Mouse (Mus musculus): ENCODE measurements at regions not wholly inside any gene's neighbourhood (a gene's known extent, or its start where the extent isn't known, plus 50 kb on each side); places are given as distances from the start of the nearest gene placed in this dataset.

DNA sequence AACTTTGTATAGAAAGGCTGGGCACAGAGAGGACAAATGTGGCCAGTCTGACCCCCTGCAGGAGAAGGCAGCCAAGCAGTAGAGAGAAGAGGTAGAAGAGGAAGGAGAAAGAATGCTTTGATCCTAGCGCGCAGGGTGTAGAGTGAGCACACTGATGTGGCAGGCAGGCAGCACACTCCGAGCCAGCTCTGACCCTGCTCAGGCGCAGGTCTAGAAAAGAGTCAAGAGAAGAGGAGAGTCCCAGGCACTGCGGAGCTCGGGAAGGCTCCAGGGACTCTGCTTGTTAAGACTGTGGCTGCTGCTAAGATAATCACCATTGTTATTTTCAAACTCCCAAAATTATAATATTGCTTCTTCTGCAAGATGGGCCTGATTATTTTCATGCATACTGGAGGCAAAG is 389.3 kb upstream of the Cited2 start:
- H3K36me3 ChIP-seq (ENCODE audit: control insufficient read depth, insufficient read depth, low read length) = no peaks in the 10 kb centered on the region
- peaks cover 7% of the 10 kb centered on the region; the same call in 1 of the 2 replicates for H3K4me1 ChIP-seq (replicated peaks; ENCODE audit: control insufficient read depth, insufficient read depth, low read length)
- ATAC-seq (ENCODE audit: low read depth) = peak; percentile 52; the same call in 1 of the 2 replicates
- H3K9ac ChIP-seq (ENCODE audit: low read length) = no peak overlapping the region
- H3K27me3 ChIP-seq (ENCODE audit: control insufficient read depth, insufficient read depth, low read depth, low read length) = no peaks in the 10 kb centered on the region
- 26% methylated on average over 6 of the region's 6 CpGs for WGBS
- no peak overlapping the region for H3K27ac ChIP-seq (ENCODE audit: low read length)
- H3K4me2 ChIP-seq (ENCODE audit: low read depth, low read length) = no peak overlapping the region
- H3K9me3 ChIP-seq (ENCODE audit: control insufficient read depth, low read length) = no peaks in the 10 kb centered on the region
- no peak overlapping the region for H3K4me3 ChIP-seq (ENCODE audit: low read length)

DNA sequence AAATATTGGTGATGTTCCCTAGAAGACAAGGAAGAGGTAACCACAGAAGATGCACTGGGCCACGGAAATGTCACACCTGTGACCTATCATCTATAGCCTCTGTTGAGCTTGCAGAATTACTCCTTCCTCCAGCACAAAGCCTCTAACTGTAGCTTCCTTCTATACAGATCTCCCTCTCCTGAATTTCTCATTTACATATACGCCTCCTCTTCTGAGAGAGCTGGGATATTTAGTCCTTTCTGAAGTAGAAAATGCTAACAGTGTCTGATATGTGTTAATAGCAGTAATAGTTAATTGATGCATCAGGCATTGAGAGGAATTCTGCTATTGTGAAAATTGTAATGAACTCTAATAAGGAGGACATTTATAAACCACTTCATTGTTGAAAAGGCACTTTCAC is 385.8 kb upstream of the Cited2 start:
- Histone ChIP-seq H3K4me3 (ENCODE audit: low read length) (no peak overlapping the region), H3K27ac (ENCODE audit: low read length) (no peak overlapping the region), H3K27me3 (ENCODE audit: control insufficient read depth, insufficient read depth, low read depth, low read length) (no peaks in the 10 kb centered on the region), H3K4me2 (ENCODE audit: low read depth, low read length) (no peak overlapping the region), H3K36me3 (ENCODE audit: control insufficient read depth, insufficient read depth, low read length) (no peaks in the 10 kb centered on the region), H3K9me3 (ENCODE audit: control insufficient read depth, low read length) (no peaks in the 10 kb centered on the region), H3K4me1 (replicated peaks; ENCODE audit: control insufficient read depth, insufficient read depth, low read length) (peaks cover 2% of the 10 kb centered on the region; the same call in 1 of the 2 replicates), H3K9ac (ENCODE audit: low read length) (no peak overlapping the region)
- ATAC-seq (ENCODE audit: low read depth) = no peak
- WGBS = 86% methylated on average over 2 of the region's 2 CpGs

DNA sequence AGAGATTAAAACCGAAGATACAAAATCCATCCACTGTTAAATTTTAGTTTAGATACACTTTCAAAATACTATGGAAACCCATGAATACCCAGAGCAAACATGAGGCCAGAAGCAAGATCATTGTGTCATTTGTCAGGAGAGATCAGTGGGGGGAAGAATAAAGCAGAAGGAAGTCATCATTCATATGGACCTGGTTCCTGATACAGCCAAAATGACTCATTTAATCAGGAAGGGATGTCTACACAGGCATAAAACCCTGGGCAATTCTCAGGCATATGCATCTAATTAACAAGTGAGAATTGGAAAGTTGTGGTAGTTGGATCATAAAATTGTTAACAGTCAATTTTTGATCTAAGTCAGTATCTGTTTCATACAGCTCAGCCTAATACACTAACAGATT is 379.2 kb upstream of the Cited2 start:
- Histone ChIP-seq H3K36me3 (ENCODE audit: control insufficient read depth, insufficient read depth, low read length) (no peaks in the 10 kb centered on the region), H3K9me3 (ENCODE audit: control insufficient read depth, low read length) (no peaks in the 10 kb centered on the region), H3K4me1 (replicated peaks; ENCODE audit: control insufficient read depth, insufficient read depth, low read length) (no peaks in the 10 kb centered on the region), H3K4me3 (ENCODE audit: low read length) (no peak overlapping the region), H3K27me3 (ENCODE audit: control insufficient read depth, insufficient read depth, low read depth, low read length) (no peaks in the 10 kb centered on the region), H3K4me2 (ENCODE audit: low read depth, low read length) (no peak overlapping the region), H3K9ac (ENCODE audit: low read length) (no peak overlapping the region), H3K27ac (ENCODE audit: low read length) (no peak overlapping the region)
- 86% methylated on average over 1 of the region's 1 CpGs for WGBS
- ATAC-seq (ENCODE audit: low read depth) = no peak

DNA sequence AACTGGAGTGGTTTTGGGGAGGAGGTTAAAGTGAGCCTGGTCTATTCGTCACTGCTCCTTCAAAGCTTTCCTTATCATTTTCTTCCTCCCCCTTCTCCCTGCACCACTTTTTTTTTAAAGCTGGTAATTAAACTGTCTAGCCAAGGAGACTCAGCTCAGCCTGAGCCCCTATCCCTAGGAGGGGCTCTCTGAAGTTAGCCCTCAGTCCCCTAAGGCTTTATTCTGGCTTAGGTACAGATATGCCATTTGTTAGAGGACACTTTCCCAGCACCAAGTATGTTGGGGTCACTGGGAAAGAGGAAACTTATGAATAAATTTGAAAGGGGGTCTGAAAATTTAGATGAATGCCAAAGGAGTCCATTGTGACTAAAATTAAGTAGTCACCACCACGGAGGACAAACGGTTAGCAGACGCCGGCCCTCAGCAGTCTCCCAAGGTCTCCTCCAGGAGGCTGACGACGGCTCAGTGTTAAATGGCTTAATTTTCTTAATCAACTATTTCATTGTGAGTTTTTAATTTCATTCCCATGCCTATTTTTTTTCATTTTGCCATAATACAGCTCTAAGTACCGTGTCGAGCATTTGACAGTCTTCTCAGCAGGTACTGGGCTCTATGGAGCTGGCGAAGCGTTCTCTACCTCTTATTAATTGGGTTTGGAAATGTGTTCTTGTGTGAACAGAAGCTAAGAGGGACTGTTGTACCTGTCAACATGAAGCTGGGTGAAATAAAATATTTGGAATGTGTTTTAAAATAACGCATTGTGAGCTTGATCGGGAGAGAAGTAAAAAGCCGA is 370.6 kb upstream of the Cited2 start:
- no peak overlapping the region for H3K9ac ChIP-seq (ENCODE audit: low read length)
- H3K27me3 ChIP-seq (ENCODE audit: control insufficient read depth, insufficient read depth, low read depth, low read length) = no peaks in the 10 kb centered on the region
- no peaks in the 10 kb centered on the region for H3K9me3 ChIP-seq (ENCODE audit: control insufficient read depth, low read length)
- 85% methylated on average over 14 of the region's 14 CpGs for WGBS
- H3K4me3 ChIP-seq (ENCODE audit: low read length) = no peak overlapping the region
- ATAC-seq (ENCODE audit: low read depth) = no peak
- no peak overlapping the region for H3K4me2 ChIP-seq (ENCODE audit: low read depth, low read length)
- H3K4me1 ChIP-seq (replicated peaks; ENCODE audit: control insufficient read depth, insufficient read depth, low read length) = no peaks in the 10 kb centered on the region; the same call in 1 of the 2 replicates
- no peaks in the 10 kb centered on the region for H3K36me3 ChIP-seq (ENCODE audit: control insufficient read depth, insufficient read depth, low read length)
- no peak overlapping the region for H3K27ac ChIP-seq (ENCODE audit: low read length)

DNA sequence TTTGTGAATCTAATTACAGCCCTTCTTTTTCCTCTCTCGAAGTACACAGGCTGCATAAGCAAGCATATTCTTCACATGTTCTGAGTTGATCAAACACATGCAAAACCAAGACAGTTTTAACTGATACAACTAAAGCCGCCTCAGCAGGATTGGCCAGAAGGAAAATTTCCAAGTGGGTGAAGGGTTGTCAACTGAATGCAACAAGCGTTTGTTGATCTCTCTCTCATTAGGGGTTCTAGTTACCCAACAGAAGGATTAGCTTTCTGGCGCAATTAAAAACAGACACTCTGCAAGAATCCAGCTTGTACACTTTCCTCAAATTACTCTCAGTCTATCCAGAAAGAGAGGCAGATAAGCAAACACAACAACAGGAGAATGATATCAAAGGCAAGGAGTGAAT is 367.5 kb upstream of the Cited2 start:
- Histone ChIP-seq H3K4me2 (ENCODE audit: low read depth, low read length) (no peak overlapping the region), H3K36me3 (ENCODE audit: control insufficient read depth, insufficient read depth, low read length) (no peaks in the 10 kb centered on the region), H3K4me1 (replicated peaks; ENCODE audit: control insufficient read depth, insufficient read depth, low read length) (no peaks in the 10 kb centered on the region; the same call in 1 of the 2 replicates), H3K4me3 (ENCODE audit: low read length) (no peak overlapping the region), H3K27ac (ENCODE audit: low read length) (no peak overlapping the region), H3K9ac (ENCODE audit: low read length) (no peak overlapping the region), H3K9me3 (ENCODE audit: control insufficient read depth, low read length) (no peaks in the 10 kb centered on the region), H3K27me3 (ENCODE audit: control insufficient read depth, insufficient read depth, low read depth, low read length) (no peaks in the 10 kb centered on the region)
- peak; percentile 74 for ATAC-seq (ENCODE audit: low read depth)
- 50% methylated on average over 4 of the region's 4 CpGs for WGBS

DNA sequence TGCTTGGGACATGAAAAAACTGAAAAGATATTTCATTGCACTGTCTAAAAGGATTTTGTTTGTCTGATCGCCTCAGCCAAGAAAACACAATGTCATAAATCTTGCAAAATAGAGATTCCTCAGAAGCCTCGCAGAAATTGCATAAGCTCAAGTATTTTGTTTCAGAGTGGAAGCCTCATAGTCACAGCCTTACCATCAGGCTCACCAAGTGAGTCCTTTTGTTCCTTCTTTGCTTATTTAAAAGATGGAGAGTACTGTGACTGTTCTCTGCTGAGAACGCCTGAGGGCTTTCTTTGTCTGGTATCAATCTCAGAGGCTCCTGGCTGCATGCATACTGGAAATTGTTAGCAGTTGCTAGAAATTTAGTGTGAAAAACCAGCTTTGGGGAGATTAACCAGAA is 367.0 kb upstream of the Cited2 start:
- Histone ChIP-seq H3K27ac (ENCODE audit: low read length) (peak overlapping the region; percentile 58), H3K9ac (ENCODE audit: low read length) (no peak overlapping the region), H3K4me3 (ENCODE audit: low read length) (no peak overlapping the region), H3K36me3 (ENCODE audit: control insufficient read depth, insufficient read depth, low read length) (no peaks in the 10 kb centered on the region), H3K9me3 (ENCODE audit: control insufficient read depth, low read length) (no peaks in the 10 kb centered on the region), H3K4me1 (replicated peaks; ENCODE audit: control insufficient read depth, insufficient read depth, low read length) (no peaks in the 10 kb centered on the region; the same call in 1 of the 2 replicates), H3K27me3 (ENCODE audit: control insufficient read depth, insufficient read depth, low read depth, low read length) (no peaks in the 10 kb centered on the region), H3K4me2 (ENCODE audit: low read depth, low read length) (no peak overlapping the region)
- 29% methylated on average over 3 of the region's 3 CpGs for WGBS
- peak; percentile 78 for ATAC-seq (ENCODE audit: low read depth)

DNA sequence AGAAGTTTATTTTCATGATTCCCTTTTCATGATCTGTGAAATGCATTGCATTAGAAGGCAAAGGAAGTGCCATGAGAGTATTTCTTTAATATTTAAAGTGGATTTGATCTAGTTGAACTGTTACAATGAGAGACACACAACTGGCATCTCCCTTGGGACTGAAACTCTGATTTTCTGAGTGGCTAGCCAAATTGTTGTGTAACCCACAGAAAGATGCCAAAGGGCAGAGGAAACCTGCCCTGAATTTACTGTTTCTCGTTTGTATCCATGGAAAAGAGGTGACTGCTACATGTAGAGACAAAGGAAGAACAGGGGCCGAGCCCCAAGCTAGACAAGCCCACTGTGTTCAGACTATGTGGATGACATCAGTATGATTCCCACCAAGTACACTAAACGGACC is 360.4 kb upstream of the Cited2 start:
- H3K27ac ChIP-seq (ENCODE audit: low read length) = no peak overlapping the region
- H3K36me3 ChIP-seq (ENCODE audit: control insufficient read depth, insufficient read depth, low read length) = no peaks in the 10 kb centered on the region
- H3K27me3 ChIP-seq (ENCODE audit: control insufficient read depth, insufficient read depth, low read depth, low read length) = no peaks in the 10 kb centered on the region
- H3K4me3 ChIP-seq (ENCODE audit: low read length) = no peak overlapping the region
- no peak for ATAC-seq (ENCODE audit: low read depth)
- H3K4me2 ChIP-seq (ENCODE audit: low read depth, low read length) = no peak overlapping the region
- 61% methylated on average over 3 of the region's 3 CpGs for WGBS
- H3K9me3 ChIP-seq (ENCODE audit: control insufficient read depth, low read length) = no peaks in the 10 kb centered on the region
- H3K9ac ChIP-seq (ENCODE audit: low read length) = no peak overlapping the region
- H3K4me1 ChIP-seq (replicated peaks; ENCODE audit: control insufficient read depth, insufficient read depth, low read length) = peaks cover 2% of the 10 kb centered on the region; the same call in 1 of the 2 replicates

DNA sequence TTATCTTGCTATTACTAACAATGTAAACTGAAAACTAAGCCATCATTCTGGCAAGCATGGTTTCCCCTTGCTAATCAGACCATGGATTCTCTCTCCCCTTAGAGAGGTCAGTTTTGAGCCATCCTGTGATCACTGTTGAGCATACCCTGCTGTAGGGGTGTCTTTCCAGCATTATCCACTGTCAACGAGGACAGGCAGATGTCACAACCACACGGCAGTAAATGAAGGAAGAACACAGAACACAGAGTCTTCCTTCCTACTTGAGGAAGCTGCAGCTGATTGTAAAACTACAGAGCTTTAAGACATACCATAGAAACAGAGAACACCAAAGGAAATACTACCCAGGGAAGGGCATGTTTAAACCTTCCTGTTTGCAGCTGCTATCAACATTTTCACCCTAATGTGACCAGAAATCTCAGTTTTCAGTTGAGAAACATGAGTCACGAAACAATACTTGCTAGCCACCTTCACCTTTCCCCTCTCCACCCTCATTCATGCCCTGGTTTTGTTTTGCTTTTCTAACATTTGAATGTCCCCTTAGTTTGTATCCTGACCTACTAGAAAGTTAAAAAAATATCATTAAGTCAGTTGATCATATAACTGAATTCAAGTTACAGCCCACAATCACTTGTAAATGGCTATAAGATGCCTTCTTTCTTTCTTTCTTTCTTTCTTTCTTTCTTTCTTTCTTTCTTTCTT is 356.8 kb upstream of the Cited2 start:
- no peak overlapping the region for H3K4me3 ChIP-seq (ENCODE audit: low read length)
- no peak overlapping the region for H3K27ac ChIP-seq (ENCODE audit: low read length)
- no peaks in the 10 kb centered on the region for H3K9me3 ChIP-seq (ENCODE audit: control insufficient read depth, low read length)
- no peak for ATAC-seq (ENCODE audit: low read depth)
- WGBS = 68% methylated on average over 3 of the region's 3 CpGs
- H3K4me2 ChIP-seq (ENCODE audit: low read depth, low read length) = no peak overlapping the region
- H3K36me3 ChIP-seq (ENCODE audit: control insufficient read depth, insufficient read depth, low read length) = no peaks in the 10 kb centered on the region
- no peak overlapping the region for H3K9ac ChIP-seq (ENCODE audit: low read length)
- H3K27me3 ChIP-seq (ENCODE audit: control insufficient read depth, insufficient read depth, low read depth, low read length) = no peaks in the 10 kb centered on the region
- peaks cover 2% of the 10 kb centered on the region; the same call in 1 of the 2 replicates for H3K4me1 ChIP-seq (replicated peaks; ENCODE audit: control insufficient read depth, insufficient read depth, low read length)

DNA sequence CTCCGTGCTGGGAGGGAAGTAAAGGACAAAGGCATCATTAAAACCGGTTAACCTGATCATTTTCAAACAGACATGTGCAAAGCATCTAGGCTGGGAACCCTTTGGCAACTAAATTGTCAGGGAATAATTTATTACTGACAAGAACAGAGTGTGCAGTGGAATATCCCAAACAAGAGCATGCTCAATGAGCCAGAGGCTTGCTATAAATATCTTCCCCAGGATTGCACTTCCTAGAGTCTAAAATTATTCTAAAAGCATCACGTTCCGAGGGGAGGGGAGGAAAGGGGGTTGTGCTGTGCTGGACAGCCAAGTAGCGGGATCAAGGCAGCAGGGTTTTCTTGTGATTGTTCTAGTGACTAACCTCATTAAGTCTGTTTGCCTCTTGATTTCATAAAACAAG is 356.0 kb upstream of the Cited2 start:
- H3K27me3 ChIP-seq (ENCODE audit: control insufficient read depth, insufficient read depth, low read depth, low read length) = no peaks in the 10 kb centered on the region
- no peaks in the 10 kb centered on the region for H3K9me3 ChIP-seq (ENCODE audit: control insufficient read depth, low read length)
- no peak overlapping the region for H3K27ac ChIP-seq (ENCODE audit: low read length)
- no peak overlapping the region for H3K4me2 ChIP-seq (ENCODE audit: low read depth, low read length)
- peaks cover 2% of the 10 kb centered on the region; the same call in 1 of the 2 replicates for H3K4me1 ChIP-seq (replicated peaks; ENCODE audit: control insufficient read depth, insufficient read depth, low read length)
- ATAC-seq (ENCODE audit: low read depth) = peak; percentile 74
- H3K4me3 ChIP-seq (ENCODE audit: low read length) = no peak overlapping the region
- WGBS = 35% methylated on average over 5 of the region's 5 CpGs
- no peaks in the 10 kb centered on the region for H3K36me3 ChIP-seq (ENCODE audit: control insufficient read depth, insufficient read depth, low read length)
- H3K9ac ChIP-seq (ENCODE audit: low read length) = no peak overlapping the region

Data from lung, embryonic 16.5 days (tissue).